Mouse (Mus musculus): ENCODE measurements around the gene Ttc12.

Gene Ttc12

GRCm38 (mm10) chr9:49485892-49486311 is at the start of gene Ttc12:
TSS of gene Ttc12 (minus strand) at chr9:49486225.
- peak; percentile 90 for DNase-seq (ENCODE audit: low spot score)

DNA sequence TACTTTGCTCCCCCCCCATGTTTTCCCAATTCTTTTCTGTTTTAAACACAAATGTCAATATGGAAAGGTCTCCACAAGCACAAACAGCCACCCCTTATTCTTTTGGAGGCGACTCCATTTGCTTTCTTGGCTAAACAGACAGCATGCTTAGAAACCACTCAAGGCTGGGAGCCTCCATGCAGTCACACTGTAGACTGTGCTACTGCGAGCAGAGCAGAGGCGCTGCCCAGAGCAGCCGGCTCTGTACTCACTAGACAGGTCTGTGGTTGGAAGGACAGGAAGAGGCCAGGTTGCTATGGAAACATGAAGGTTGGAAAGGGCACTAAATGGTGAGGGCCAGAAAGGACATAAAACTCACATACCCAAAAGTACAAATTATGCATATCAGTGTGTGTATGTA is 48.9 kb upstream of the Ttc12 start:
- DNase-seq (ENCODE audit: low spot score) = peak; percentile 63

- no peak for DNase-seq (ENCODE audit: low spot score)
These were observed 48.0 kb upstream of the Ttc12 start for GRCm38 (mm10) chr9:49533912-49534491.

DNA sequence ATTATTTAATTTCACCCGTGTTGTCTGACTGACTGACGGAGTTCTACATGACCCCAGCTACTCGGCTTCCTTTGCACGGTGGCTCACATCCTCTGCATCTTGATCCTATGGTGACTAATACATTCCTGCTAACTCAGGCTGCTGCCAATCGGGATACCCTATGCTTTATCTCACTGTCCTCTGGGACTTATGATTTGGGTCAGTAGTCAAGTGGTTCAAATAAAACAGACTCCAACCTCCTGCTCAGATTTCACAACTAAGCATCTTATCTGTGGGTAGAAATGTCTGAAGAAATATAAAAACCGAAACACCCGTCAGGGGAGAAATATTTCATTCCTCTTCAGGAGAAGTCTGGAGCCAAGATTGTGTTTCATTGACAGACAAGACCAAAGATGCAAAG is 47.4 kb upstream of the Ttc12 start:
- DNase-seq (ENCODE audit: low spot score) = no peak

- DNase-seq (ENCODE audit: low spot score) = no peak
These were observed 45.8 kb upstream of the Ttc12 start for GRCm38 (mm10) chr9:49531833-49532232.

GRCm38 (mm10) chr9:49531257-49531656 is 45.2 kb upstream of the Ttc12 start:
- no peak for DNase-seq (ENCODE audit: low spot score)

DNA sequence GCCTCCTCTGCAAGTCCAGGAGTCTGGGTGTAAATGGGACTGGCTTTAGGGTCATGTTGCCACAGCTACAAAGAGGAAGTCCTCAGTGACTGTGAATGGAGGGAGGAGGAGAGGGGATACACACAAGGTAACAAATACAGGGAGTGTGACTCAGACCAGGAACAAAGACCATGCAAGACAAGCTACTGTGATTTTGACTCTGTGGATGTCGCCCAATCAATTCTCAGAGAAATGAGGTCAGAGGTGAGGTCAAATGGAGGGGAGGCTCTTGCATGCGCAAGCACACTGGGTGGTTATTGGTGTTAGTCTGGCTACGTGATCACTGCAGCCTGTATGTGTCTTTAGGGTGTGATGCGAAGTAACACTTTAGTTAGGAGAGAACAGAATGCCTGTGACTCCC is 44.7 kb upstream of the Ttc12 start:
- DNase-seq (ENCODE audit: low spot score) = no peak

GRCm38 (mm10) chr9:49529366-49529959 is 43.4 kb upstream of the Ttc12 start:
- no peak for DNase-seq (ENCODE audit: low spot score)

GRCm38 (mm10) chr9:49528943-49529342 is 42.9 kb upstream of the Ttc12 start:
- DNase-seq (ENCODE audit: low spot score) = peak; percentile 66

- no peak for DNase-seq (ENCODE audit: low spot score)
These were observed 42.0 kb upstream of the Ttc12 start for GRCm38 (mm10) chr9:49528026-49528425.

DNA sequence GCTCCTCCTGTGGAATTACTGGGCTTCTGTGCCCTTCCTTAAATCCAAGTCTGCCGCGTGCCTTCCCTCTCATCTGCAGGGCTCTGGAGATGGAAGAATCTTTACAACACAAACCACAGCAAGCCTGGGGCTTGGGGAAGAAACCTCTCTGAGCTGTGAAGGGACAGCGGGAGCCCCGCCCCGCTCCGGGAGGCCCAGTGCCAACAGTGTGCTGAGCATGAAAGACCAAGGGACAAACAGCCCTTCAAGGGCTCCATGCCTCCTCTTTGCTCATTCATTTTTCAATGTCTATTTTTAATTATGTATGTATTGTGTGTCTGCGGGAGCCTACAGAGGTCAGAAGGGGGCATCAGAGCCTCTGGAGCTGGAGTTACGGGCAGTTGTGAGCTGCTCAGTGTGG is 41.3 kb upstream of the Ttc12 start:
- DNase-seq (ENCODE audit: low spot score) = no peak

GRCm38 (mm10) chr9:49524721-49525120 is 38.7 kb upstream of the Ttc12 start:
- no peak for DNase-seq (ENCODE audit: low spot score)

DNA sequence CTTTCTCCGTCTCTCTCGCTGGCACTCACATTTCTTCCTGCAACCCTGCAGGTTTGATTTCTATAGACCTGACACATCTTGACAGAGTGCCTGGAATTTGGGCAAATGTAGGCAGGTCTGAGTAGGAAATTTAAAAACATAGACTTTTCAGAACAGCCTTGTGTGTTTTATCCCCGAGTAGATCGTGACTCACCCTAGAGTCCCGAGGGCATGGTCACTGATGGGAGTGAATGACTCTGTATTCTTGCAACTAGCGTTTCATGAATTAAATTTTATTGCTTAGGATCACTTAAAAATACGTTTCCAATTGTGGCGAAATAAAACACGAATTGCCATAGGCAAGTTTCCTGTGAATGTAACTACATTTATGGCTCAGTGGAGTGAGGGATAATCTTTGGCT is 37.9 kb upstream of the Ttc12 start:
- no peak for DNase-seq (ENCODE audit: low spot score)

- DNase-seq (ENCODE audit: low spot score) = no peak
These were observed 28.3 kb upstream of the Ttc12 start for GRCm38 (mm10) chr9:49514306-49514705.

- no peak for DNase-seq (ENCODE audit: low spot score)
These were observed 24.6 kb upstream of the Ttc12 start for GRCm38 (mm10) chr9:49510666-49511065.

GRCm38 (mm10) chr9:49509628-49510027 is 23.6 kb upstream of the Ttc12 start:
- no peak for DNase-seq (ENCODE audit: low spot score)

DNA sequence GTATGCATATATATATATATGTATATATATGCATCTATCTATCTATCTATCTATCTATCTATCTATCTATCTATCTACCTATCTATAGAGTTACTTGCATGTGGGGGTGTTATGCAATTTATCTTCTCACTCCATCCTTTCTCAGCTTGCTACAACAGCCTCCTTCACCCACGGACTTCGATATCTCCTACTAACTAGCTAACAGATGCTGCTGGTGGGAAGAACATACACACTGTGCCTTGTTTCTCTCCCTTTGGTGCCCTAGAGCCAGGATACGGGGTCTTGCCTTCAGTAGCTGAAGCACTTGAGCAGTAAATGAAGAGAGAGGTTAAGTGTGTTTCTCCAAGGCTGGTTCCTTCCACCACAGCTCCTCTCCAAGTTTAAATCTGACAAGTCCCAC is 23.1 kb upstream of the Ttc12 start:
- no peak for DNase-seq (ENCODE audit: low spot score)

GRCm38 (mm10) chr9:49507829-49508585 is 22.0 kb upstream of the Ttc12 start:
- DNase-seq (ENCODE audit: low spot score) = no peak

- DNase-seq (ENCODE audit: low spot score) = no peak
These were observed 18.6 kb upstream of the Ttc12 start for GRCm38 (mm10) chr9:49504658-49505057.

- no peak for DNase-seq (ENCODE audit: low spot score)
These were observed 16.2 kb upstream of the Ttc12 start for GRCm38 (mm10) chr9:49502245-49502644.

DNA sequence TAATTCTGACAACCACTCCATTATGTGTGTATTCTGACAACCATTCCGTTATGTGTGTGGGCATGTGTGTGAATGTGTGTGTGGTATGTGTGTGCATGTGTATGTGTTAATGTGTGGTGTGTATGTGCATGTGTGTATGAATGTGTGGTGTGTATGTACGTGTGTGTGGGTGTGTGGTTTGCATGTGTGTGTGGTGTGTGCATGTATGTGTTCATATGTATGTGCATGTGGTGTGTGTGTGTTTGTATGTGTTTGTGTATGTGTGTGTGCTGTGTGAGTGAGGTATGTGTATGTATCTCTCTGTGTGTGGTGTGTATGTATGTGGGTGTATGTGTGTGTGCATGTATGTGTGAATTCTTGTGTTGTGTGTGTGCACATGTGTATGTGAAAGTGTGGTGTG is 13.9 kb upstream of the Ttc12 start:
- DNase-seq (ENCODE audit: low spot score) = no peak

DNA sequence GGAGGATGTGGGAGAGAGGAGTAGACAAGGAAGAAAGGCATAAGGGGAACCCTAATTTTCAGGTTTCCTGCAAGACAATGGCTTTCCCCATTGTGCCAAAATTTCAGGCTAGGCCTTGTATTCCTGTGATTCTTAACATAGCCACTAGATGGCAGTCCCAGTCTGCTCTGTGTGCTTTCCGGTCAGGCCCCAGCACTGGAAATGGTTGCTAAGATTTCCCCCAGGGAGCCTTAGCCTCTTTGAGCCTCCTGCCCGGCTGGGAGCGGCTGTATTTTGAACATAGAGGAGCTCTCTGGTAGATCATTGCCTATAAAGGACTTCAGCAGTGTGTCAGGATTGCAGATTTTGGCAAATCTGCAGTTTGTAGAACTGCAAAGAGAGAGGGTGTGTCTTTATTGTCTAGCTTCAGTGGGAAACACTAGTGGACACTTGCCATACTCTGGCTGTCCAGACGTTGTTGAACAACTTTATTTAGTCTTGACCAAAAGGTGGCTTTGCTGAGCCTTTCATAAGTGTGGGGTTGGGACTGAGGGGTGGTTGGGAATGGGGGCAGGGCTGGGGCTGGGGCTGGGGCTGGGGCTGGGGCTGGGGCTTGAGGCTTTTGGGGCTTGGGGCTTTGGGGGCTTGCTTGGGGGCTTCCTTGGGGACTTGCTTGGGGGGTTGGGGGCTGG is 8.1 kb upstream of the Ttc12 start:
- DNase-seq (ENCODE audit: low spot score) = peak; percentile 92

- DNase-seq (ENCODE audit: low spot score) = no peak
These were observed 4.6 kb upstream of the Ttc12 start for GRCm38 (mm10) chr9:49490609-49491008.

Measured in embryo, embryonic 10.5 days (tissue).